Mouse (Mus musculus) ES-Bruce4 (cell line): ENCODE results near the gene Grm4. TPM values are rescaled to one million over a fixed set of nuclear protein-coding genes. Genes with fewer than 3 reads are reported as not detected.

Experiments
- H3K27ac ChIP-seq: 2 replicates; pipeline ENCODE4 v1.5.1; 2012; ENCODE audit warnings: low read length, inconsistent platforms; ENCODE audit not compliant: insufficient read depth
- H3K27me3 ChIP-seq: 2 replicates; pipeline ENCODE4 v1.6.1; 2012; ENCODE audit warnings: mild to moderate bottlenecking, low read length, inconsistent platforms; ENCODE audit not compliant: control insufficient read depth, poor library complexity, insufficient read depth, severe bottlenecking
- H3K36me3 ChIP-seq: 2 replicates; pipeline ENCODE4 v1.6.1; 2012; ENCODE audit warnings: inconsistent platforms, mild to moderate bottlenecking, low read length, moderate library complexity; ENCODE audit not compliant: control insufficient read depth, poor library complexity, insufficient read depth, severe bottlenecking
- H3K4me1 ChIP-seq: one replicate; pipeline ENCODE4 v1.8.1; 2011; ENCODE audit warnings: low read length; ENCODE audit not compliant: control insufficient read depth, insufficient read depth
- H3K4me3 ChIP-seq: 2 replicates; pipeline ENCODE4 v1.5.1; 2011; ENCODE audit warnings: low read depth, mild to moderate bottlenecking, low read length
- H3K9ac ChIP-seq: 2 replicates; pipeline ENCODE4 v1.6.1; 2012; ENCODE audit warnings: low read depth, mild to moderate bottlenecking, inconsistent platforms; ENCODE audit not compliant: poor library complexity, severe bottlenecking
- H3K9me3 ChIP-seq: replicated peaks from 2 replicates; pipeline ENCODE4 v1.6.1; 2012; ENCODE audit warnings: mild to moderate bottlenecking, low read length, inconsistent platforms; ENCODE audit not compliant: control insufficient read depth, poor library complexity, insufficient read depth, severe bottlenecking
- CTCF ChIP-seq: IDR thresholded peaks from one replicate; pipeline ENCODE4 v1.8.1; 2011; ENCODE audit warnings: low read depth, low read length
- EP300 ChIP-seq: IDR thresholded peaks from 2 replicates; pipeline ENCODE4 v1.6.1; 2011; ENCODE audit warnings: low read depth, low read length; ENCODE audit not compliant: insufficient read depth
- POLR2A ChIP-seq: IDR thresholded peaks from one replicate; pipeline ENCODE4 v1.8.1; 2011; ENCODE audit warnings: low read length; ENCODE audit not compliant: insufficient read depth
- polyA plus RNA-seq: library from polyadenylated mRNA; stranded (reverse); fragments of >200 nt; gene quantifications from 2 replicates; pipeline ENCODE4 v1.2.4, GENCODE M21; 2011; ENCODE audit warnings: low read depth; ENCODE audit not compliant: missing spikeins, insufficient read depth, insufficient read length

Grm4 gene
- polyA plus RNA-seq, 1 experiment: 0.63 TPM

- Histone ChIP-seq H3K27me3 (no peaks in the 10 kb centered on the region), H3K4me1 (no peaks in the 10 kb centered on the region), H3K4me3 (no peak overlapping the region), H3K36me3 (no peaks in the 10 kb centered on the region), H3K27ac (no peak overlapping the region), H3K9me3 (no peaks in the 10 kb centered on the region), H3K9ac (no peak overlapping the region)
- TF ChIP-seq EP300 (0 out of 2 replicates have a peak, but pooled peaks have one; percentile 48), POLR2A (no peak)
Measured at GRCm38 (mm10) chr17:27518700-27519595, 2.3 kb downstream of the Grm4 start.

DNA sequence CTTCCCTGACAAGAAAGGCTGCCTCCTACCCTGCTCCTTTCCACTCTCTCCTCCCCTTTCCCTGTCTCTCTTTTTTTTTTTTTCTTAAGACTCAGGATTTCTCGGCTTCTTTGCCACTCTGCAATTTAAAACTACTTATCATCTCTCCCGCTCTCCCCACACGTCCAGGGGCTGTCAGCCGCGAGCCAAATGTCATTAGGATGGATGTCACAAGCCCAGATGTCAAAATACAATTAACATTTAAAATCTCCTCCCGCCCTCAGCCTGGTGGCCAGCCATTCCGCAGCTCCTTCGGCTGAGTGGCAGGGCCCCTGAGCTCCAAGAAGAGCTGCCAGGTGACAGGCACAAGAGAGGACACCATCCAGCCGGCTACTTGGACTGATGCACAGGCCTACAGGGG lies 2.9 kb downstream of the Grm4 start:
- Histone ChIP-seq H3K27ac (no peak overlapping the region), H3K9ac (no peak overlapping the region), H3K9me3 (no peaks in the 10 kb centered on the region), H3K36me3 (no peaks in the 10 kb centered on the region), H3K27me3 (peaks cover 2% of the 10 kb centered on the region), H3K4me1 (no peaks in the 10 kb centered on the region), H3K4me3 (no peak overlapping the region)
- TF ChIP-seq EP300 (no peak), CTCF (no peak), POLR2A (no peak)

GRCm38 (mm10) chr17:27513916-27514762 lies 7.1 kb downstream of the Grm4 start:
- Histone ChIP-seq H3K4me1 (no peaks in the 10 kb centered on the region), H3K36me3 (no peaks in the 10 kb centered on the region), H3K27ac (no peak overlapping the region), H3K27me3 (peaks cover 18% of the 10 kb centered on the region), H3K9me3 (no peaks in the 10 kb centered on the region), H3K4me3 (no peak overlapping the region), H3K9ac (no peak overlapping the region)
- no peak for TF ChIP-seq POLR2A
- no peak for TF ChIP-seq EP300
- peak; percentile 63 for TF ChIP-seq CTCF

GRCm38 (mm10) chr17:27513279-27513915 lies 7.8 kb downstream of the Grm4 start:
- Histone ChIP-seq H3K4me3 (peak overlapping the region; percentile 65), H3K36me3 (no peaks in the 10 kb centered on the region), H3K4me1 (no peaks in the 10 kb centered on the region), H3K27me3 (peaks cover 18% of the 10 kb centered on the region), H3K9ac (peak overlapping the region; percentile 70), H3K27ac (no peak overlapping the region), H3K9me3 (no peaks in the 10 kb centered on the region)
- TF ChIP-seq CTCF (no peak), EP300 (no peak), POLR2A (no peak)

GRCm38 (mm10) chr17:27512619-27513161 lies 8.5 kb downstream of the Grm4 start:
- TF ChIP-seq EP300: no peak
- no peak for TF ChIP-seq POLR2A
- no peak for TF ChIP-seq CTCF

More at GRCm38 (mm10) chr17:27512619-27513161, 8.5 kb downstream of the Grm4 start:
- H3K27ac ChIP-seq: no peak overlapping the region
- no peaks in the 10 kb centered on the region for H3K4me1 ChIP-seq
- H3K9ac ChIP-seq: peak overlapping the region; percentile 70
- peak overlapping the region; percentile 65 for H3K4me3 ChIP-seq
- H3K9me3 ChIP-seq: no peaks in the 10 kb centered on the region
- peaks cover 18% of the 10 kb centered on the region for H3K27me3 ChIP-seq
- no peaks in the 10 kb centered on the region for H3K36me3 ChIP-seq
